Mouse (Mus musculus) brain, embryonic 14.5 days (tissue): ENCODE measurements around the gene Med28.

ENCODE experiments used
- CTCF ChIP-seq: fragments of 200-500 bp; IDR thresholded peaks from 2 replicates; pipeline ENCODE4 v1.5.1; 2012; ENCODE audit warnings: inconsistent platforms, mild to moderate bottlenecking, moderate library complexity, borderline replicate concordance; ENCODE audit not compliant: insufficient read depth, insufficient read length; ENCODE audit errors: extremely low read depth
- POLR2A ChIP-seq: fragments of 200-500 bp; IDR thresholded peaks from 2 replicates; pipeline ENCODE4 v1.6.1; 2012; ENCODE audit warnings: mild to moderate bottlenecking, inconsistent platforms, borderline replicate concordance; ENCODE audit not compliant: poor library complexity, insufficient read depth, insufficient read length, severe bottlenecking; ENCODE audit errors: extremely low read depth

DNA sequence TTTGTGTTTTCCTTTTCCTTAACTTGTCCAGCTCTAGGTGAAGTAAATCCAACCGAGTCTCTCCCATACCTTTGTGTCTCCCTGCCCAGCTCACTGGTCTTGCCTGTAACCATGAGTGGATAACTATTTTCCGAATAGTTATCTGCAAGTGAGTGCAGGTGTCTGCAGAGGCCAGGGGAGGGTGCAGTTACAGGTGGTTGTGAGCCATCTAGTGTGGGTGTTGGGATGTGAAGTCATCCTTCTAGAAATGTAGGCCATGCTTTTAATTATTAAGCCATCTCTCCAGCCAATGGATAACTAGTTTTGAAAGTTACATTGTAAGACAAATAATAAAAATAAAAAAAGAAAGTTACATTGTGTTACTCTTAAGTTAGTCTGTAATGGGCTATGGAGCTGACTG is 6.5 kb upstream of the Med28 start:
- no peak for TF ChIP-seq CTCF
- TF ChIP-seq POLR2A = no peak
